Mouse (Mus musculus): ENCODE results near the gene Nfam1.

The Nfam1 gene

GRCm38 (mm10) chr15:82958253-82958701 lies 74.8 kb downstream of the Nfam1 start:
- DNase-seq: no peak

DNA sequence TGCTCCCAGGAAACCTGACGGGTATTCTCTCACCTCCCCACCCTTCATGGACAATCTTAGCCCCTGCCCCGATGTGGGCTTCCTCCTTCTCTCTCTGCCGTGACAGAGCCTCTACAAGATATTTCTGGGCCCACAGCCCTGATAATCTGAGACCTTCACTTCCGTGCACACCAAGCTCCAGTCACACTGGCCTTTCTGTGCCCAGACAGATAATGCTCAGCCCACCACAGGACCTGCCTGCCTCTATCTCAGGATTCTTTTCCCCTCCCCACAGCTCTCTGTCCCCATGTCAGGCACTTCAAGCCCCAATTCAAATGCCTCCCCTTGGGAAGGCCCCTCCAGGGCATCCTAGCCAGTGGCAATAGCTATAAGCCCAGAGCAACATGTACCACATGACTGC lies 76.4 kb downstream of the Nfam1 start:
- DNase-seq: no peak

DNA sequence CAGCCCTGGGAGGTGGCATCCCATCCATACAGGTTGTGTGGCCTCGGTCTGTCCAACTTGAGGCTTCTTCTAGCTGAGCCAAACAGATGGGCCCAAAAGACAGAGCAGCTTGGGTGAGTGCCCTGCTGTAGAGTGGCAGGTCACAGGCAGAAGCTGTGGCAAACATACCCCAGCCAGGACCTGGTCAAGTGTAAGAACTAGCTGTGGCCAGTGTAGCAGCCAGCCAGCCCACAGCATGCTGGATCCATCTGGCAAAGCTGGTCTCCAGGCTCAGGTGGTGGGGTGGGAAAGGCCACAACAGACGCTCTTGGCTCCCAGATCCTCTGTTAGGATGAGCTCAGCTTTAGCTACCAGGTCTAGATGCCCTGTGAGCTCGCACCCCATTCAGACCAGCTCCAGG lies 76.8 kb downstream of the Nfam1 start:
- DNase-seq: no peak

DNA sequence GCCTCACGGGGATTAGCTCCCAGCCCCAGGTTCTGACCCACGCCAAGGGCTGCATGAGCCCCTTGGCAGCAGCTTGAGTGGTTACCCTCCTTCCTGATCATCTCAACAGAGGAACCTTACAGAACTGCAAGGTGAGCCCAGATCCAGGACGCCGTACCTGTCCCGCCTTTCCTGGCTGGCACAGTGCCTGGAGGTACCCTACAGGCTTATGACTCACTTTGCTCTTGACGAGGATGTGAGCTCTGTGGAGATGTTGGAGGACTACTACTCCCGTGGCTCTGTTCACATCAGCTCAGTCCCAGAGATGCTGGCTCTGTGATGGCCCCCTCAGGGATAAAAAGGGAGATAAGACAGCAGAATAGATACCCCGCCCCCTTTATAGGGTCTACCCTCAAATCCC lies 77.8 kb downstream of the Nfam1 start:
- DNase-seq: no peak

DNA sequence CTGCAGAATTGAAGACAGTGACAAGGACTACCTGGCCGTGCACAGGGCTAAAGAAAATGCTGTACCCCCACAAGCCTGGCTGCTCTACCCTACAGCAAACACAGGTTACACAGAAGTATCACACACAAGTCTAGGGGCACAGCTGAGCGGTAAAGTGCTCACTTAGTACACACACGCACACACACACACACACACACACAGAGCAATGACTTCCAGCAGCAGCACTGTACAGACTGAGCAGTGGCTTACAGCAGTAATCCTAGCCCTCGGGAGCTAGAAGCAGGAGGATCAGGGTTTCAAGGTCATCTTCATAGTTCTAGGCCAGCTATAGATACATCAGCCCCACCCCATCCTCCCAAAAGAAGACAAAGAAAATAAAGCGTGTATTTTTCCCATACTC lies 79.1 kb downstream of the Nfam1 start:
- no peak for DNase-seq

GRCm38 (mm10) chr15:82953096-82953495 lies 80.0 kb downstream of the Nfam1 start:
- DNase-seq: no peak

- no peak for DNase-seq
Measured at GRCm38 (mm10) chr15:82952292-82952705, 80.8 kb downstream of the Nfam1 start.

- DNase-seq: no peak
Measured at GRCm38 (mm10) chr15:82950246-82950645, 82.9 kb downstream of the Nfam1 start.

DNA sequence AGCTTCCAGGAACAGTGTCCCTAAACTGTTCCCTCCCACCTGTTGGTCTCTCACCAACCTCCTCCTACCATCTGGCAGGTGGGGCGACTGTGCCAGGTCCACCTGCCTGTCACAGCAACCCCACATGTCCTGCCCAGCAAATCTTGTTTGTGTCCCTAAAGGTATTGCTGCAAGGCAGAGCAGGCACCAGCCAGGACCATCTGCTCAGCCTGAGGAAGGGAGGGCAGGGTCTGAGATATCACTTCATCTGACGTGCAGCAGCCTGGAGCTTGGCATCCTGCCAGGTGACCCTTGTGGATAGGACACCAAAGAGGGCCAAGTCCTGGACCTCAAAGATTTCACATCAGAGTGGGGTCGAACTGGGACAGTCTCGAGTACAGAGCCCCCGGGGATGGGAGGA lies 85.7 kb downstream of the Nfam1 start:
- no peak for DNase-seq

- no peak for DNase-seq
Measured at GRCm38 (mm10) chr15:82944479-82945195, 88.5 kb downstream of the Nfam1 start.
